Mouse (Mus musculus) testis, adult 2 months (tissue): ENCODE results near the gene Ahcyl2.

Experiments
- CTCF ChIP-seq: fragments of 200-500 bp; IDR thresholded peaks from 2 replicates; pipeline ENCODE4 v1.5.1; 2012; ENCODE audit warnings: low read depth, mild to moderate bottlenecking, inconsistent platforms, low read length, moderate library complexity; ENCODE audit not compliant: control insufficient read depth, insufficient read depth, insufficient replicate concordance
- POLR2A ChIP-seq: fragments of 200-500 bp; IDR thresholded peaks from 2 replicates; pipeline ENCODE4 v1.6.1; 2012; ENCODE audit warnings: low read depth, mild to moderate bottlenecking, inconsistent platforms, low read length, moderate library complexity; ENCODE audit not compliant: control insufficient read depth

DNA sequence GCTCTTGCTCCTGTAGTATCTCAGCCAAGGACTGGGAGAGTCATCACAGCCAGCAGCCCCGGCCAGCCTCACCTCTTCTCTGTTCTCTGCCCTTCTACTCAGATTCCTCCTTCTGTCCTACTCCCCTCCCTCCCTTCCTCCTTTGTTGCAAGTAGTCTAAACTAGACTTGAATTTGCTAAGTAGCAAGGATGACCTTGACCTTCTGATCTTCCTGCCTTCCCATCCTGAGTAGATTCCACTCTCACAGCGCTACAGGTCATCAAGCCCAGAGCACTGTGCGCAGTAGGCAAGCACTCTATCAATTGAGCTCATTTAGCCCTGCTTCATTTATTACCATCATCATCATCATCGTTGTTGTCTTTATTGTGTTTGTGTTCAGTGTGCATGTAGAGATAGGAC is 65.3 kb downstream of the Ahcyl2 start:
- TF ChIP-seq CTCF, result no peak
- no peak for TF ChIP-seq POLR2A
